Mouse (Mus musculus) cerebellum, adult (tissue): ENCODE measurements around the gene Slc17a8.
"Not testable (repeated sequence)": the region's sequence is repeated elsewhere in the genome, so short reads cannot be mapped to it uniquely, and the experiment has no call there.

Experiments
- ATAC-seq: cut with Nextera tagmentation; 2 replicates; pipeline ENCODE4 v1.9.2; 2017; ENCODE audit warnings: mild to moderate bottlenecking, moderate library complexity, mixed read lengths; ENCODE audit not compliant: insufficient number of reproducible peaks, low FRiP score, low TSS enrichment

Gene Slc17a8

GRCm38 (mm10) chr10:89594309-89594708, 26.7 kb downstream of the Slc17a8 start:
- ATAC-seq = no peak

GRCm38 (mm10) chr10:89592797-89593196, 28.3 kb downstream of the Slc17a8 start:
- ATAC-seq = no peak

GRCm38 (mm10) chr10:89589877-89590276, 31.2 kb downstream of the Slc17a8 start:
- no peak for ATAC-seq

- no peak for ATAC-seq
Measured at GRCm38 (mm10) chr10:89588708-89589107, 32.3 kb downstream of the Slc17a8 start.

- ATAC-seq = no peak
Measured at GRCm38 (mm10) chr10:89584709-89585108, 36.3 kb downstream of the Slc17a8 start.

GRCm38 (mm10) chr10:89578801-89579200, 42.3 kb downstream of the Slc17a8 start:
- no peak for ATAC-seq

- ATAC-seq = no peak
Measured at GRCm38 (mm10) chr10:89577666-89578065, 43.4 kb downstream of the Slc17a8 start.

GRCm38 (mm10) chr10:89573421-89573820, 47.6 kb downstream of the Slc17a8 start:
- ATAC-seq = no peak

GRCm38 (mm10) chr10:89572946-89573345, 48.1 kb downstream of the Slc17a8 start:
- ATAC-seq = no peak

GRCm38 (mm10) chr10:89567391-89567790, 53.7 kb downstream of the Slc17a8 start:
- no peak for ATAC-seq

GRCm38 (mm10) chr10:89565301-89566022, 55.6 kb downstream of the Slc17a8 start:
- ATAC-seq = no peak

GRCm38 (mm10) chr10:89562113-89562512, 58.9 kb downstream of the Slc17a8 start:
- ATAC-seq = no peak

GRCm38 (mm10) chr10:89559351-89559750, 61.7 kb downstream of the Slc17a8 start:
- ATAC-seq = no peak

- not testable (repeated sequence) for ATAC-seq
Measured at GRCm38 (mm10) chr10:89554885-89555284, 66.2 kb downstream of the Slc17a8 start.

GRCm38 (mm10) chr10:89553855-89554254, 67.2 kb downstream of the Slc17a8 start:
- not testable (repeated sequence) for ATAC-seq

- ATAC-seq = no peak
Measured at GRCm38 (mm10) chr10:89553015-89553414, 68.0 kb downstream of the Slc17a8 start.

- no peak for ATAC-seq
Measured at GRCm38 (mm10) chr10:89551657-89552056, 69.4 kb downstream of the Slc17a8 start.

GRCm38 (mm10) chr10:89548028-89548427, 73.0 kb downstream of the Slc17a8 start:
- ATAC-seq = no peak

GRCm38 (mm10) chr10:89546989-89547388, 74.1 kb downstream of the Slc17a8 start:
- no peak for ATAC-seq

GRCm38 (mm10) chr10:89543867-89544266, 77.2 kb downstream of the Slc17a8 start:
- no peak for ATAC-seq

- no peak for ATAC-seq
Measured at GRCm38 (mm10) chr10:89542321-89542720, 78.7 kb downstream of the Slc17a8 start.
